ENCODE assay signal across 8 mouse cellular contexts in the genomic region with DNA sequence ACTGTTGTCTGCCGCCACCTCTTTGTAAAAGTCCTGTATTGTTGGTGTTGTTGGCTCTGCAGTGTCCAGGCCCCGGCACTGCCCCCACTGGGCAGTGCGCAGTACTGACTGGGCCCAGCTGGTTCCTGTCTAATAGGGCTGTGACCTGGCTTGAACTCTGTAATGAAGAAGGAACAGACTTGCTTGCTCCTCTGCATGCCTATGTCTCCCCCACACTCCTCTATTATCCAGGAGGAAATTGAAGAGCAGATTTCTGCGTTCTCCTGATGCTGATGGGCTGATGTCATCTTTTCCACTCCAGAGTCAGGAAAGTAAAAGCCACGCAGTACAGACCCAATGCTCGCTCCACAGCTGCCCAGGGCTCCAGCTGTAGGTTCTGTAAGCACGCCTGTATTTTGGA.
DNase-seq lines count a peak whose midpoint lies in the region; ATAC-seq and TF ChIP-seq lines count a peak whose summit lies in the region.

No protein-coding gene starts in this region.

- H3K4me2 ChIP-seq in forebrain, embryonic 12.5 days, result no peak overlapping the region
- H3K4me2 ChIP-seq in forebrain, embryonic 11.5 days (ENCODE audit: low read depth, low read length, severe bottlenecking), result no peak overlapping the region

- 67% methylated on average over 7 of the region's 7 CpGs for WGBS in forebrain, embryonic 12.5 days
- WGBS in forebrain, embryonic 11.5 days, result 66% methylated on average over 7 of the region's 7 CpGs

- no peak overlapping the region for H3K27ac ChIP-seq in forebrain, embryonic 12.5 days
- no peak overlapping the region for H3K27ac ChIP-seq in forebrain, embryonic 11.5 days (ENCODE audit: low read depth, low read length)
- peak overlapping the region; percentile 59 for H3K27ac ChIP-seq in embryonic fibroblast, embryonic 13.5 days (ENCODE audit: insufficient read depth, low read length)

- no peaks in the 10 kb centered on the region for H3K27me3 ChIP-seq in forebrain, embryonic 12.5 days
- no peaks in the 10 kb centered on the region for H3K27me3 ChIP-seq in forebrain, embryonic 11.5 days (ENCODE audit: control insufficient read depth, insufficient read depth, low read length)

- peak; percentile 54; the same call in 1 of the 2 replicates for ATAC-seq in forebrain, embryonic 12.5 days (ENCODE audit: low FRiP score)
- no peak for ATAC-seq in forebrain, embryonic 11.5 days (replicated peaks; ENCODE audit: low FRiP score)
- ATAC-seq in erythroid progenitor cell, adult 5-6 weeks (replicated peaks; ENCODE audit: low FRiP score, poor library complexity, severe bottlenecking), result no peak
- ATAC-seq in erythroblast, adult 5-6 weeks (replicated peaks; ENCODE audit: low FRiP score, poor library complexity, severe bottlenecking), result no peak

- no peak for DNase-seq in forebrain, embryonic 11.5 days (ENCODE audit: low spot score)
- peak; percentile 75 to 78 for DNase-seq in kidney, adult 8-10 months
- peak; percentile 81 for DNase-seq in lung, postnatal 10 days
- DNase-seq in right cerebral cortex, adult 2 months (ENCODE audit: low spot score in 2 of 2), result no peak

- no peaks in the 10 kb centered on the region for H3K9me3 ChIP-seq in forebrain, embryonic 12.5 days
- H3K9me3 ChIP-seq in forebrain, embryonic 11.5 days (ENCODE audit: control insufficient read depth, low read length), result no peaks in the 10 kb centered on the region

- TF ChIP-seq POLR2A in embryonic fibroblast, embryonic 13.5 days (IDR thresholded peaks at IDR 0.05; ENCODE audit: low read depth, low read length), result no peak

- H3K36me3 ChIP-seq in forebrain, embryonic 12.5 days (replicated peaks), result peaks cover 3% of the 10 kb centered on the region; the same call in 1 of the 2 replicates
- no peaks in the 10 kb centered on the region for H3K36me3 ChIP-seq in forebrain, embryonic 11.5 days (ENCODE audit: control insufficient read depth, insufficient read depth, low read length)

- H3K9ac ChIP-seq in forebrain, embryonic 12.5 days, result no peak overlapping the region
- no peak overlapping the region for H3K9ac ChIP-seq in forebrain, embryonic 11.5 days (ENCODE audit: low read length)

- peaks cover 21% of the 10 kb centered on the region for H3K4me1 ChIP-seq in forebrain, embryonic 12.5 days
- peaks cover 9% of the 10 kb centered on the region for H3K4me1 ChIP-seq in forebrain, embryonic 11.5 days (replicated peaks; ENCODE audit: control insufficient read depth, insufficient read depth, low read length)
- H3K4me1 ChIP-seq in embryonic fibroblast, embryonic 13.5 days (ENCODE audit: control insufficient read depth, insufficient read depth, low read length), result peaks cover 50% of the 10 kb centered on the region

- no peak for TF ChIP-seq CTCF in embryonic fibroblast, embryonic 13.5 days (IDR thresholded peaks at IDR 0.05; ENCODE audit: borderline replicate concordance, insufficient read depth, low read length)

- H3K4me3 ChIP-seq in forebrain, embryonic 12.5 days (replicated peaks), result no peak overlapping the region
- no peak overlapping the region for H3K4me3 ChIP-seq in forebrain, embryonic 11.5 days (ENCODE audit: low read depth, low read length)
- H3K4me3 ChIP-seq in embryonic fibroblast, embryonic 13.5 days (ENCODE audit: insufficient read depth, low read length), result no peak overlapping the region

Comparison
In these comparisons a context has a peak if more than half of its experiments do, and no peak if none do; other contexts are left out.
1. DNase-seq: peak in kidney, adult 8-10 months (2 of 2) and lung, postnatal 10 days (single experiment); none in forebrain, embryonic 11.5 days (single experiment) and right cerebral cortex, adult 2 months (0 of 2).